Mouse (Mus musculus): ENCODE results near the gene Arhgap15.

DNA sequence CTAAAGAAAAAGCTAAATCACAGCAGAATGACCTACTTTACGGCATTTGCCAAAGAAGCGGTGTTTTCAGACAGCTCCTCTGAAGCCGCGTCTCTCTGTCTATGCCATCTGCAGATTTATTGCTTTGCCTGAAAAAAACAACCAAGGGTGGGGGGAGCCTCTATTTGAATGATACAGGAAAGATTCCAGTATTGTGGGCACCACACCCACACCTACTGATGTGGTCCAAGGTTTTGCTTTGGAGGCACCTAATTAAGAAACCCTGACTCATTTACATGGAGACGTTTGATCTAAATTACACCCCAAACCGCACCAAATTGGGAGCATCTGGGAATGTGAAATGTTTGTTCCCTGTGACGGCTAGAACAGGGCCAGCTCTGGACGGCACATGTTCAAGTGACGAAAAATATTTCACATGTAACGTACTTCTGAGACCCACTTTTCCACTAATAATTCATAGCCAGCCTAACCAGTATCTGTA, 592.5 kb downstream of the Arhgap15 start:
- no peak for TF ChIP-seq CTCF (IDR thresholded peaks at IDR 0.05; ENCODE audit: borderline replicate concordance, insufficient read depth, low read length)
- no peak for TF ChIP-seq POLR2A (IDR thresholded peaks at IDR 0.05; ENCODE audit: low read depth, low read length)

Data from embryonic fibroblast, embryonic 13.5 days (primary cell).